Mouse (Mus musculus) forebrain, embryonic 14.5 days (tissue): ENCODE data around the gene Srgap1. TPM values are rescaled to one million over a fixed set of nuclear protein-coding genes. Genes with fewer than 3 reads are reported as not detected.

Experiments used
- ATAC-seq: fragments of 200-750 bp; cut with Nextera tagmentation; 2 replicates; pipeline ENCODE4 v1.8.0; 2017; ENCODE audit warnings: mild to moderate bottlenecking, moderate library complexity
- DNase-seq: peaks from one replicate; pipeline ENCODE4 v3.0.0-alpha.2; 2015; ENCODE audit warnings: low spot score
- H3K27ac ChIP-seq: fragments of 300-500 bp; sonication (generic); 2 replicates; pipeline ENCODE4 v1.5.1; 2014; ENCODE audit warnings: low read depth, mild to moderate bottlenecking, control low read depth, low read length, moderate library complexity
- H3K27me3 ChIP-seq: fragments of 300-500 bp; sonication (generic); replicated peaks from 2 replicates; pipeline ENCODE4 v1.6.1; 2014; ENCODE audit warnings: low read length, control low read depth, mixed read lengths; ENCODE audit not compliant: control insufficient read depth, insufficient read depth
- H3K36me3 ChIP-seq: fragments of 300-500 bp; sonication (generic); 2 replicates; pipeline ENCODE4 v1.6.1; 2014; ENCODE audit warnings: low read length, control low read depth; ENCODE audit not compliant: control insufficient read depth, insufficient read depth
- H3K4me1 ChIP-seq: fragments of 300-500 bp; sonication (generic); 2 replicates; pipeline ENCODE4 v1.6.1; 2014; ENCODE audit warnings: antibody characterized with exemption, low read length, control low read depth; ENCODE audit not compliant: control insufficient read depth, insufficient read depth
- H3K4me2 ChIP-seq: fragments of 300-500 bp; sonication (generic); 2 replicates; pipeline ENCODE4 v1.6.1; 2014; ENCODE audit warnings: mild to moderate bottlenecking, control low read depth, low read length
- H3K4me3 ChIP-seq: fragments of 300-500 bp; sonication (generic); 2 replicates; pipeline ENCODE4 v1.5.1; 2014; ENCODE audit warnings: low read depth, low read length, control low read depth
- H3K9ac ChIP-seq: fragments of 300-500 bp; sonication (generic); 2 replicates; pipeline ENCODE4 v1.6.1; 2014; ENCODE audit warnings: mild to moderate bottlenecking, low read length, control low read depth, moderate library complexity
- H3K9me3 ChIP-seq: fragments of 300-500 bp; sonication (generic); replicated peaks from 2 replicates; pipeline ENCODE4 v1.6.1; 2016; ENCODE audit warnings: low read length, control low read depth, mixed read lengths; ENCODE audit not compliant: control insufficient read depth
- WGBS: fragments of 180-500 bp; shearing (Covaris S2); extraction: QIAGEN DNeasy Blood & Tissue Kit; methylation state at CpG from one replicate; pipeline ENCODE4 v1.1.7; 2014; 5-methylcytosine and 5-hydroxymethylcytosine counted together
- polyA plus RNA-seq: library from polyadenylated mRNA; unstranded; fragments of >200 nt; fragmentation: Nextera tagmentation; extraction: Ambion mirVana; gene quantifications from 2 replicates; pipeline ENCODE4 v1.2.1, GENCODE M21; 2014

Gene Srgap1
- polyA plus RNA-seq, 1 experiment from 2014 or later: 15.3 TPM

DNA sequence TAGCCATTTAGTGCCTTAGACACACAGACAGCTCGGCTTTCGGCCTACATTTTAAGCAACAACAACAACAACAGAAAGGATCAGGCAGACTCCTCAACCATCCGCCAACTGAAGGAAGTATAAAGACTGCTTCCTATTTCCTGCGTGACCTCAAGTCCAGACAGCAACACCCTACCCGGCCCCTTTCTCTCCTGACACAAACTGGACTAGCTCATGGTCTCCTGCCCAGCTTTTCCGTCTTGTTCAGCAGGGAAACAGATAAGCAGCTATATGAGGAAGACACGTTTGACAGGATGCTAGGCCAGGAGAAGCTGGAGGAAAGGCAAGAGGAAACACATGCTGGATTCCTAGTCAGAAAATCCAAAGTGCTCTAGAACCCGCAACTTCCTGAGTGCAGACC lies 75.5 kb downstream of the Srgap1 start:
- H3K4me2 ChIP-seq: no peak overlapping the region
- H3K27ac ChIP-seq: no peak overlapping the region
- no peaks in the 10 kb centered on the region for H3K27me3 ChIP-seq
- 65% methylated on average over 8 of the region's 8 CpGs for WGBS
- no peak overlapping the region for H3K4me3 ChIP-seq
- ATAC-seq: no peak
- no peaks in the 10 kb centered on the region for H3K36me3 ChIP-seq
- no peaks in the 10 kb centered on the region for H3K9me3 ChIP-seq
- H3K9ac ChIP-seq: no peak overlapping the region
- peaks cover 9% of the 10 kb centered on the region for H3K4me1 ChIP-seq
- no peak for DNase-seq

GRCm38 (mm10) chr10:121970912-121971311 lies 76.2 kb downstream of the Srgap1 start:
- Histone ChIP-seq H3K9me3 (no peaks in the 10 kb centered on the region), H3K9ac (no peak overlapping the region), H3K27ac (no peak overlapping the region), H3K4me3 (no peak overlapping the region), H3K4me1 (peaks cover 9% of the 10 kb centered on the region), H3K27me3 (no peaks in the 10 kb centered on the region), H3K4me2 (no peak overlapping the region), H3K36me3 (no peaks in the 10 kb centered on the region)
- WGBS: 56% methylated on average over 6 of the region's 6 CpGs
- DNase-seq: no peak
- no peak for ATAC-seq

DNA sequence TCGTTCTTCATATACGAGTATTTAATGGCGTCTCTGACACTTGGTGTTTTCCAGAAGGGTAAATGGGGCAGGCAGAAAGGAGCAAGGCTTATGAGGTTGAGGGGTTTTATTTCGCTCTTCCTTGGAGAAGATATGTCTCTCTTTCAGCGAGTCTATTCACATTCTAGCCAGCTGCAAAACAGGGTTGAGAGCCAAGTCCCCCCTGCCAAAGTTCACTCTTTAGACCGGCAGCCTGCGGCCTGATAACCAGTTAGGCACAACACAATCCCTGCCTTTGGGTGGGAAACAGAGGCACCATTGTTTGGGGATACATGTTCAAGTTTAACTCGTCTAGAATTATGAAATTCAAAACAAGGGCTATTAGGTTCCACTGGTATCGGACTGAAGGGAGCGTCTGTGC lies 83.0 kb downstream of the Srgap1 start:
- Histone ChIP-seq H3K9ac (no peak overlapping the region), H3K9me3 (no peaks in the 10 kb centered on the region), H3K4me3 (no peak overlapping the region), H3K4me1 (0 out of 2 replicates have a peak, but pooled peaks cover 4% of the 10 kb centered on the region), H3K36me3 (no peaks in the 10 kb centered on the region), H3K4me2 (no peak overlapping the region), H3K27me3 (no peaks in the 10 kb centered on the region), H3K27ac (no peak overlapping the region)
- DNase-seq: no peak
- WGBS: 85% methylated on average over 10 of the region's 10 CpGs
- no peak for ATAC-seq

GRCm38 (mm10) chr10:121962053-121962452 lies 85.1 kb downstream of the Srgap1 start:
- WGBS: 76% methylated on average over 4 of the region's 4 CpGs
- Histone ChIP-seq H3K9me3 (no peaks in the 10 kb centered on the region), H3K27ac (no peak overlapping the region), H3K4me3 (no peak overlapping the region), H3K4me2 (no peak overlapping the region), H3K4me1 (no peaks in the 10 kb centered on the region), H3K36me3 (no peaks in the 10 kb centered on the region), H3K27me3 (no peaks in the 10 kb centered on the region), H3K9ac (no peak overlapping the region)
- ATAC-seq (no peak), DNase-seq (no peak)

DNA sequence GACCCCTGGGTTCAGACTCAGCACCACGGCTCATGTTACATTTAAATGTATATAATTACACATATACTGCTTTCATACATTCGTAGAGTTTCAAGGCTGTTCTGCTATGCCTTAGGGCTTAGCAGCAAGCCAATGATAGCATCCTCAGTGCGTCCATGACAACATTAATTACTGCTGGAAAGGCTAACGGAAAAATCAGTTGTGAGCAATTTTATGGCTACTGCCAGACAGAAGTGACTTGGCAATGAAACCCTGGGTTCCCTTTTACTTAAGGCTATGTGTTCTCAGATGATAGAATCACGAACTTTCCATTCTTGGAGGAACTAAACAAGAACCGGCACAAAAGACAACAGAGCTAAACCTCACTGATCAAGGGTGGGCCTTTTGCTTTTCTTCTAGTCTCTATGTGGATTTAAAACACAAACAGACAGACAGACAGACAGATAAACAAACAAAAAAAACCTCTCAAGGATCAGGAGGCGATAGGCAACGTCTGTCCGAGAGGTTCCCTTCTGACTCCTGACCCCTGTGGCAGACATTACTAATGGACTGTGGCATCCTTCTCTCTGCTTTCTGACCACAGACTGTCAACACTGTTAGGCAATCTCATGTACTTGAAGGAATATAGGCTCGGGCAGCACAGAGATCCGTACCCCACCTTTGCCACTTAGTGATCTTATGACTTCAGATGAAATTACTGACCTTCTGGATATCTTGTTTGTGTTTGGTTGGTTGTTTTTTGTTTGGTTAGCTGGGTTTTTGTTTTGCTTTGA lies 85.8 kb downstream of the Srgap1 start:
- H3K4me3 ChIP-seq: no peak overlapping the region
- H3K27me3 ChIP-seq: no peaks in the 10 kb centered on the region
- no peak overlapping the region for H3K27ac ChIP-seq
- H3K9me3 ChIP-seq: no peaks in the 10 kb centered on the region
- no peak overlapping the region for H3K9ac ChIP-seq
- WGBS: 81% methylated on average over 11 of the region's 11 CpGs
- peak; percentile 10 for DNase-seq
- no peak for ATAC-seq
- H3K36me3 ChIP-seq: no peaks in the 10 kb centered on the region
- H3K4me2 ChIP-seq: no peak overlapping the region
- no peaks in the 10 kb centered on the region for H3K4me1 ChIP-seq

GRCm38 (mm10) chr10:121958741-121959140 lies 88.4 kb downstream of the Srgap1 start:
- no peak overlapping the region for H3K4me2 ChIP-seq
- no peaks in the 10 kb centered on the region for H3K4me1 ChIP-seq
- DNase-seq (no peak), ATAC-seq (no peak)
- 84% methylated on average over 8 of the region's 8 CpGs for WGBS
- H3K9ac ChIP-seq: no peak overlapping the region
- no peak overlapping the region for H3K4me3 ChIP-seq
- no peaks in the 10 kb centered on the region for H3K9me3 ChIP-seq
- H3K27me3 ChIP-seq: no peaks in the 10 kb centered on the region
- H3K36me3 ChIP-seq: no peaks in the 10 kb centered on the region
- no peak overlapping the region for H3K27ac ChIP-seq

DNA sequence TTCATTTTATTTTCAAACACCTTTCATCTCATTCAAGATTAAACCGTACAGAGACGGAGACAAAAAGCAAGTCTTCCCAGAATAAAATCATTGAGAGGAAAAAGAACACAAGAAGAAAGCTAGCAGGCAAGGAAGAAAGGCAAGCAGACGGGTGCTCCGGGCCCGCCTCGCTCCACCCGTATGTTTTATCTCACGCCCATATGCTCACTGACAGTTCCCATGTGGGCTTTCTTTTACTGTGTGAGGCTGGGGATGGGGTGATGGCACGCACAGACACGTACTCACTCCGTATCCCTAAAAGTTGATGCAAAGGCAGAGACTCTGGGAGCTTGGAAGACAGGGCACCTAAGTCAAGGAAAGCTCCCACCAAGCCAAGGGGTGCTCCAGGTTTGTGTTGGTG lies 90.6 kb downstream of the Srgap1 start:
- peak; percentile 92 for ATAC-seq
- 66% methylated on average over 11 of the region's 11 CpGs for WGBS
- DNase-seq: peak; percentile 66
- Histone ChIP-seq H3K27ac (peak overlapping the region; percentile 71), H3K4me2 (no peak overlapping the region), H3K27me3 (no peaks in the 10 kb centered on the region), H3K9me3 (no peaks in the 10 kb centered on the region), H3K4me3 (no peak overlapping the region), H3K36me3 (no peaks in the 10 kb centered on the region), H3K9ac (peak overlapping the region; percentile 6; the same call in 1 of the 2 replicates), H3K4me1 (no peaks in the 10 kb centered on the region)

DNA sequence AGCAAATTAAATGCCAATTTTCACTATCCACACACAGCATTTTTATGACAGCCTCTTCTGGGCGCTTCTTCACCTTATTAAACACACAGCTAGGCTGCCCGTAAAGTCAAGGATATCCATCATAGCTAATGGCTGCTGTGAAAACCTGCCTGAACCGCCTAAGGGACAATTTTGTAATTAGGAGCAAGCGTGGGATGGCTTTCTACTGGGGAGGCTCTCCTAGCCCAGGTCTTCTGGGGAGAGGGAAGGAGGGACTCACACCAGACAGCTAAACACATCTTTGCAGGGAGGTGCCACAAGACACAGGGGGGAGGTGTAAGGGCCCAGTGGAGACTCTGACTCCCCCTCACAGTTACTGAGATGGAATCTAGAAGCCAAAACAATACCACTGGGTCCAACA lies 91.4 kb downstream of the Srgap1 start:
- no peak for ATAC-seq
- Histone ChIP-seq H3K36me3 (no peaks in the 10 kb centered on the region), H3K9me3 (no peaks in the 10 kb centered on the region), H3K4me1 (no peaks in the 10 kb centered on the region), H3K27me3 (no peaks in the 10 kb centered on the region), H3K27ac (peak overlapping the region; percentile 71; the same call in 1 of the 2 replicates), H3K4me3 (no peak overlapping the region), H3K4me2 (no peak overlapping the region), H3K9ac (no peak overlapping the region)
- 82% methylated on average over 4 of the region's 4 CpGs for WGBS
- no peak for DNase-seq

DNA sequence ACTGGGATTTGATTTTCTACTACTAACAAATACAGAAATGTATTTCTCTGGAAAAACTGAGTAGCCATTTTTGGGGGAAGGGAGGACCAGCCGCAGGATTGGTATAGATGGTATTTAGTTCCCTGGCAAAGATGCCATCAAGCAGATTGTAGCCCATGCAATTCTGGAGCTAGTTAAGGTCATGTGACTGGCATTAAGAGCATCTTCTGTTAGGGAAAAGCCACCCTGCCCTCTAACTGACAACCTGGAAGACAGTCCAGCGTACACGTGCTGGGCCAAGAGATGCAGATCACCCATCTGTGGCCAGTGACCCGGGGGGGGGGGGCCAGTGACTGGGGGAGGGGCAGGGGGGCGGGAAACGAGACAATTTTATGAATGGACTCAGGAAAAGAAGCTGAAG lies 92.2 kb downstream of the Srgap1 start:
- no peak overlapping the region for H3K27ac ChIP-seq

More for the DNA sequence above, 92.2 kb downstream of the Srgap1 start:
- Histone ChIP-seq H3K27me3 (no peaks in the 10 kb centered on the region), H3K4me3 (no peak overlapping the region), H3K9me3 (no peaks in the 10 kb centered on the region), H3K9ac (no peak overlapping the region), H3K4me1 (no peaks in the 10 kb centered on the region), H3K36me3 (no peaks in the 10 kb centered on the region), H3K4me2 (no peak overlapping the region)
- no peak for ATAC-seq
- WGBS: 78% methylated on average over 6 of the region's 6 CpGs
- DNase-seq: peak; percentile 45
